Mouse (Mus musculus): ENCODE measurements around the gene Gm5478. TPM values are rescaled to one million over a fixed set of nuclear protein-coding genes. Genes with fewer than 3 reads are reported as not detected.
"Not testable (repeated sequence)": the region's sequence is repeated elsewhere in the genome, so short reads cannot be mapped to it uniquely, and the experiment has no call there.

Gene Gm5478
- not detected for total RNA-seq (2021)

- intact Hi-C loops (cut with DNase I), result no loop called here
- no peak for DNase-seq (ENCODE audit: low spot score)
Measured at GRCm38 (mm10) chr15:101647280-101647679, at the start of gene Gm5478. Gene Gm5478 (minus strand): TSS chr15:101647380.

DNA sequence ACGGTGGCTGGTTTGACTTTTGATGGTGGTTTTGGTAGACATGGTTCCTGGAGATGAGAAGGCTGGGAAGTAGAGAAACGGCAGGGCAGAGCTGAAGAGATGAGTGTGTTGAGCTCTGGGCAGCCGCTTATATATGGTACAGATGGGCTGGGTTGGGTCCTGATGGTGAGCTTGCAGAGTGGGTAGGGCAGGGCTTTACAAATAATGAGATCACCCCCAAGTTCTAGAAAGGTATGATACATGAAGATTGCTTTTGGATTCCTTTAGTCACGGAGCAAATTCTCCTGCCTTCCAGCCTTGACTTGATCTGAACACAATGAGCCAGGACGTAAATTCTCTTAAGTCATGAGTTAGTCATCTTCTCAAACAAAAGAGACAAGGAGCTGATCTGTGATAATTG, 47.0 kb upstream of the Gm5478 start, which contains the start of gene Krt6a:
Gene Krt6a (minus strand): TSS at position 101 of the 400 bp plus-strand sequence.
- no peak for DNase-seq (ENCODE audit: low spot score)
- intact Hi-C loops (cut with DNase I), result no loop called here

DNA sequence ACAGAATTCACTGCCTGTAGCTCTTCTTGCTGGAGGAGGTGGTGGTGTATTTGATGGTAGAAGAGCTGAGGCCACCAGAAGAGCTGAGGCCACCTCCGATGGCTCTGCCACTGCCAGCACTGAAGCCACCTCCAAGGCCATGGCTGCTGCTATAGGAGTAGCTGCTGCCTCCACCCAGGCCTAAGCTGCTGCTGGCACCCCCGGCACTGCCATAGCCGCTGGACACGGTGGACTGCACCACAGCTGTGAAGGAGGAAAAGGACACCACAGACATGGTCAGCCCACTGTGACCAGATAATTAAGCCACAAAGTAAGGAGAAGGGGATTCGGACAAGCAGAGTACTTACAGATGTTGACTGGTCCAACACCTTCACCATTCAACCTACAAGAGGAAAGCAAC, 43.3 kb upstream of the Gm5478 start:
- DNase-seq (ENCODE audit: low spot score); intact Hi-C loops (cut with DNase I): not testable (repeated sequence)

- no peak for DNase-seq (ENCODE audit: low spot score)
- intact Hi-C loops (cut with DNase I), result no loop called here
Measured at GRCm38 (mm10) chr15:101688161-101688560, 41.0 kb upstream of the Gm5478 start.

DNA sequence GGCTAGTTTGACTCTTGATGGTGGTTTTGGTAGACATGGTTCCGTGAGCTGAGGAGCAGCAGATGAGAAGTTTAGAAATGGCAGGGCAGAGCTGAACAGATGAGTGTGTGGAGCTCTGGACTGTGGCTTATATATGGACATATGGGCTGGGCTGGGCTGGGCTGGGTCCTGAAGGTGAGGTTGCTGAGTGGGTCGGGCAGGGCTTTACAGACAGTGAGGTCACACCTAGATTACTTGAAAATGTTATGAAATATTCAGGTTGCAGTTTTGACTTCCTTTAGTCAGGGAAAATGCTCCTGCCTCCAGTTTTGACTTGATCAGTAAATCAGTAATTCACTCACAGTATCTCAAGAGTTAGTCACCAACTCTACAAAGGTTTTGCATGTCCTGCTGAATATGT, 33.0 kb upstream of the Gm5478 start, which contains the start of gene Krt6b:
Gene Krt6b (minus strand): TSS at position 101 of the 400 bp plus-strand sequence.
- intact Hi-C loops (cut with DNase I), result no loop called here
- DNase-seq (ENCODE audit: low spot score), result no peak

- intact Hi-C loops (cut with DNase I), result no loop called here
- no peak for DNase-seq (ENCODE audit: low spot score)
Measured at GRCm38 (mm10) chr15:101675978-101676377, 28.8 kb upstream of the Gm5478 start.

- intact Hi-C loops (cut with DNase I), result no loop called here
- DNase-seq (ENCODE audit: low spot score), result no peak
Measured at GRCm38 (mm10) chr15:101652736-101653265, 5.6 kb upstream of the Gm5478 start.

- DNase-seq (ENCODE audit: low spot score), result no peak
- intact Hi-C loops (cut with DNase I), result no loop called here
Measured at GRCm38 (mm10) chr15:101627884-101628283, 19.3 kb downstream of the Gm5478 start, which contains the start of gene Gm5414. Gene Gm5414 (minus strand): TSS chr15:101628188.

DNA sequence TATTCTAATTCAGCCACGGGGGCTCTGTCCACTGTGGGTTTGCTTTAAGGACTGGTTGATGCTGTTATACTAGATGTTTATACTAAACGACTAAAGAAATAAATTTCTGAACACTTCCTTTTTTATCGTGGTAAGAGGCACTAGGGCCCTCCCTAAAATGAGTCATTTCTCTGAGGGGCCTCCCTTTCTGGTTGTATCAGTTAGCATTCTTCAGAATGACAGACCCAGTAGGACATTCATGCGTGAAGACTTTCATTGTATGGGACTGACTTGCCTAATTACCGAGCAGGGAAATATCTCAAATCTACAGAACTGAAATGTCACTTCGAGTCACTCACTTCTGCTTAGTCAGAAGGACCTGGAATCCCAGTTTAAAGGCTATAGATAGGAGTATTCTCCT, 48.1 kb downstream of the Gm5478 start:
- no peak for DNase-seq (ENCODE audit: low spot score)
- intact Hi-C loops (cut with DNase I), result no loop called here

Small RNA genes lying within 50 kb of the gene (microRNA-seq; reads per million reads assigned to microRNA genes)
- gene Gm44342 (not detected), gene Gm44383 (not detected), gene Gm44479 (not detected)

Other genes starting within 250 kb of the Gm5478 start
- 1 to 10 TPM; 4.2 to 5.9 TPM for gene Krt7, start 236.3 kb downstream of the Gm5478 start, total RNA-seq (2021)
- gene Krt87, start 208.6 kb downstream of the Gm5478 start, total RNA-seq (2021), result not detected
- gene Krt88, start 199.6 kb downstream of the Gm5478 start, total RNA-seq (2021), result not detected
- not detected for gene Krt81, start 183.6 kb downstream of the Gm5478 start, total RNA-seq (2021)
- not detected for gene Krt86, start 173.9 kb downstream of the Gm5478 start, total RNA-seq (2021)
- gene Krt83, start 155.9 kb downstream of the Gm5478 start, total RNA-seq (2021), result not detected
- not detected for gene Gm49425, start 130.1 kb downstream of the Gm5478 start, total RNA-seq (2021)
- not detected for gene Krt84, start 114.6 kb downstream of the Gm5478 start, total RNA-seq (2021)
- not detected for gene Krt82, start 96.7 kb downstream of the Gm5478 start, total RNA-seq (2021)
- gene Krt90, start 84.4 kb downstream of the Gm5478 start, total RNA-seq (2021), result not detected
- gene Krt75, start 73.5 kb downstream of the Gm5478 start, total RNA-seq (2021), result not detected
- gene Gm5414, start 19.2 kb downstream of the Gm5478 start, total RNA-seq (2021), result not detected
- gene Krt6b, start 32.9 kb upstream of the Gm5478 start, total RNA-seq (2021), result not detected
- gene Krt6a, start 46.9 kb upstream of the Gm5478 start, total RNA-seq (2021), result not detected
- not detected for gene Krt5, start 65.5 kb upstream of the Gm5478 start, total RNA-seq (2021)
- gene Krt71, start 95.7 kb upstream of the Gm5478 start, total RNA-seq (2021), result not detected
- gene Krt72, start 139.1 kb upstream of the Gm5478 start, total RNA-seq (2021), result not detected
- gene Krt73, start 155.0 kb upstream of the Gm5478 start, total RNA-seq (2021), result not detected
- gene Krt2, start 170.8 kb upstream of the Gm5478 start, total RNA-seq (2021), result not detected
- gene Krt1, start 203.4 kb upstream of the Gm5478 start, total RNA-seq (2021), result not detected
- not detected for gene Krt77, start 222.3 kb upstream of the Gm5478 start, total RNA-seq (2021)
- gene Krt76, start 245.5 kb upstream of the Gm5478 start, total RNA-seq (2021), result not detected